Mouse (Mus musculus) lung, postnatal 0 days (tissue): Measurements from ENCODE around the gene A630089N07Rik. TPM values are rescaled to one million over a fixed set of nuclear protein-coding genes. Genes with fewer than 3 reads are reported as not detected.
"Not testable (repeated sequence)": the region's sequence is repeated elsewhere in the genome, so short reads cannot be mapped to it uniquely, and the experiment has no call there.

Experiments used
- ATAC-seq: fragments of 200-750 bp; cut with Nextera tagmentation; 2 replicates; pipeline ENCODE4 v1.8.0; 2017; ENCODE audit warnings: moderate library complexity
- DNase-seq: peaks from one replicate; pipeline ENCODE4 v3.0.0-alpha.2; 2016; ENCODE audit warnings: low spot score
- H3K27ac ChIP-seq: fragments of 300-500 bp; sonication (generic); 2 replicates; pipeline ENCODE4 v1.5.1; 2014; ENCODE audit warnings: antibody characterized with exemption, mild to moderate bottlenecking, low read length, mixed read lengths
- H3K27me3 ChIP-seq: fragments of 300-500 bp; sonication (generic); replicated peaks from 2 replicates; pipeline ENCODE4 v1.6.1; 2014; ENCODE audit warnings: low read length, mixed read lengths; ENCODE audit not compliant: insufficient read depth
- H3K36me3 ChIP-seq: fragments of 300-500 bp; sonication (generic); 2 replicates; pipeline ENCODE4 v1.6.1; 2014; ENCODE audit warnings: low read length, mixed read lengths; ENCODE audit not compliant: insufficient read depth
- H3K4me1 ChIP-seq: fragments of 300-500 bp; sonication (generic); 2 replicates; pipeline ENCODE4 v1.6.1; 2014; ENCODE audit warnings: antibody characterized with exemption, low read depth, low read length, mixed read lengths; ENCODE audit not compliant: insufficient read depth
- H3K4me2 ChIP-seq: fragments of 300-500 bp; sonication (generic); replicated peaks from 2 replicates; pipeline ENCODE4 v1.6.1; 2014; ENCODE audit warnings: low read depth, mild to moderate bottlenecking, low read length, moderate library complexity, mixed read lengths
- H3K4me3 ChIP-seq: fragments of 300-500 bp; sonication (generic); 2 replicates; pipeline ENCODE4 v1.5.1; 2014; ENCODE audit warnings: low read depth, low read length
- H3K9ac ChIP-seq: fragments of 300-500 bp; sonication (generic); replicated peaks from 2 replicates; pipeline ENCODE4 v1.6.1; 2014; ENCODE audit warnings: low read depth, mild to moderate bottlenecking
- H3K9me3 ChIP-seq: fragments of 300-500 bp; sonication (generic); 2 replicates; pipeline ENCODE4 v1.6.1; 2016; ENCODE audit warnings: low read length, mixed read lengths
- CTCF ChIP-seq: IDR thresholded peaks from 2 replicates; pipeline ENCODE4 v1.5.1; 2016; ENCODE audit warnings: antibody characterized with exemption, mild to moderate bottlenecking
- EP300 ChIP-seq: IDR thresholded peaks from 2 replicates; pipeline ENCODE4 v1.6.1; 2016; ENCODE audit warnings: antibody characterized with exemption, mild to moderate bottlenecking, control low read depth
- WGBS: fragments of 180-500 bp; shearing (Covaris S2); extraction: QIAGEN DNeasy Blood & Tissue Kit; methylation state at CpG from one replicate; pipeline ENCODE4 v1.1.7; 2014; 5-methylcytosine and 5-hydroxymethylcytosine counted together
- polyA plus RNA-seq: library from polyadenylated mRNA; unstranded; fragments of >200 nt; fragmentation: Nextera tagmentation; extraction: Ambion mirVana; gene quantifications from 2 replicates; pipeline ENCODE4 v1.2.1, GENCODE M21; 2015

A630089N07Rik gene
- polyA plus RNA-seq, 1 experiment from 2014 or later: 2.6 TPM

DNA sequence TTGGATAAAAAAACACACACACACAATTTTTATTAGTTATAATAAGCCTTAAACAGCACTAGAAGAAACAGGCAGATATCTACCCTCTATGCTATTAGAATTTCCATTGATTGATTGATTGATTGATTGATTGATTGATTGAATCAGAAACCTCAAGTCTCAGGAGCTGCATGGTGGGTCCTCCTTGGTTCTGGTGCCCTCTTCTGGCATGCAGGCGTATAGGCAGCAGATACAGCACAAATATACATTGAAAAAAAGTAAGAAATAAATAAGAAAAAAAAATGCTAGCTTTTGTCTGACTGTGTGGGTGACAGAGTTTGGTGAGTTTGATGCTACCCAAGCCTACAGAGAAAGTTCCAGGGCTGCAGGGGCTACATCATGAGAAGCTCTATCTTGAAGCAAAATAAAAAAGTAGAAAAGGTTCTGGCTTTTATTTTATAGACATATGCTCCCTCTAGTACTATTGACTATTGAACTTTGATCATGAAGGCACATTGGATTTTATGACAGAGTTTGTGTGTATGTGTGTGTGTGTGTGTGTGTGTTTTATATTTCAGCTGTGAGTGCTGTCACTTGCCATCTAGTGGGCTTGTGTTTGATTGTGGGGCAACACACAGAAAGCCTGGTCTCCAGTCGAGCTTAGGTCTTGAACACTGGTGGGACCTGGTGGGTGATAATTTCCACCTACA lies 59.4 kb downstream of the A630089N07Rik start:
- H3K4me2 ChIP-seq: no peak overlapping the region
- no peaks in the 10 kb centered on the region for H3K9me3 ChIP-seq
- WGBS: 79% methylated on average over 2 of the region's 2 CpGs
- H3K4me1 ChIP-seq: no peaks in the 10 kb centered on the region
- H3K36me3 ChIP-seq: no peaks in the 10 kb centered on the region
- TF ChIP-seq EP300 (no peak), CTCF (peak; percentile 57)
- H3K27ac ChIP-seq: no peak overlapping the region
- DNase-seq (peak; percentile 31), ATAC-seq (no peak)
- H3K4me3 ChIP-seq: no peak overlapping the region
- H3K27me3 ChIP-seq: no peaks in the 10 kb centered on the region
- H3K9ac ChIP-seq: no peak overlapping the region

DNA sequence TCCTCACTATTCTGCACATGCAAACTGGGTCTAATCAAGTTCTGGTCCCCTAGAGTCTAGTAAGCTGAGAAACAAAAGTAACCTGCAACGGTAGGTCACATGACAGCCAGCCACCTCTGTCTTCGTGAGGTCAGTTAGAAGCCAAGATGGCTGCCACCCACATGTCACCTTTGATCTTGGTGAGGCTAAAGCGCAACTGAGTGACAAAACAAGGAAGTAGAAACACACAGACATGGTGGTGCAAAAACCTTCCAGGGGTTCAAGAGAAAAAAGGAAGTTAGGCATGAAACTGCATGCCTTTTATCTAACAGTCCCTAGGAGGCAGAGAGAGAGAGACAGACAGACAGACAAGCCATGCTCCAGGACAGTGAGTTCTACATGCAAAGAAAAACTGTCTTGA lies 60.2 kb downstream of the A630089N07Rik start:
- no peak for ATAC-seq
- Histone ChIP-seq H3K9me3 (no peaks in the 10 kb centered on the region), H3K4me1 (no peaks in the 10 kb centered on the region), H3K9ac (no peak overlapping the region), H3K27ac (no peak overlapping the region), H3K4me2 (no peak overlapping the region), H3K36me3 (no peaks in the 10 kb centered on the region), H3K27me3 (no peaks in the 10 kb centered on the region), H3K4me3 (no peak overlapping the region)
- DNase-seq: no peak
- TF ChIP-seq CTCF (no peak), EP300 (no peak)
- 90% methylated on average over 3 of the region's 3 CpGs for WGBS

DNA sequence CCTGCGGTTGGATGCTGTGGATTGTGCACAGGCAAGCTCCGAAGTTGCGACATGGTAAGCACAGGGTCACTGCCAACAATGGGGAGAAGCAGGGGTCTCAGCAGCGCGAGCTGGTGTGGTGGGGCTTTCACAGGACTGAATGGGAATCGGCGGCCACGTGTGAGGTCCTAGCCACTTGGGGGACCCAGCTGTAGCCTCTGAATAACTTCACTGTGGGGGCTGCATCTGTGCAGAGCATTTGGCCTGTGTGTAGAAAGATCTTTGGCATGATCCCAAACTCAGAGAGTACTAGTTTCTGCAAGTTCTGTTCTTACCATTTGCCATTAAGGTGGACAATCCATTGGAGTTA lies 84.9 kb downstream of the A630089N07Rik start:
- H3K36me3 ChIP-seq, H3K4me1 ChIP-seq, ATAC-seq, H3K27me3 ChIP-seq, H3K9me3 ChIP-seq: not testable (repeated sequence)
- Histone ChIP-seq H3K4me3 (peak overlapping the region; percentile 52), H3K9ac (peak overlapping the region; percentile 43; the same call in 1 of the 2 replicates), H3K27ac (peak overlapping the region; percentile 85), H3K4me2 (peak overlapping the region; percentile 53)
- 0% methylated on average over 7 of the region's 8 CpGs for WGBS
- peak; percentile 6 for DNase-seq

DNA sequence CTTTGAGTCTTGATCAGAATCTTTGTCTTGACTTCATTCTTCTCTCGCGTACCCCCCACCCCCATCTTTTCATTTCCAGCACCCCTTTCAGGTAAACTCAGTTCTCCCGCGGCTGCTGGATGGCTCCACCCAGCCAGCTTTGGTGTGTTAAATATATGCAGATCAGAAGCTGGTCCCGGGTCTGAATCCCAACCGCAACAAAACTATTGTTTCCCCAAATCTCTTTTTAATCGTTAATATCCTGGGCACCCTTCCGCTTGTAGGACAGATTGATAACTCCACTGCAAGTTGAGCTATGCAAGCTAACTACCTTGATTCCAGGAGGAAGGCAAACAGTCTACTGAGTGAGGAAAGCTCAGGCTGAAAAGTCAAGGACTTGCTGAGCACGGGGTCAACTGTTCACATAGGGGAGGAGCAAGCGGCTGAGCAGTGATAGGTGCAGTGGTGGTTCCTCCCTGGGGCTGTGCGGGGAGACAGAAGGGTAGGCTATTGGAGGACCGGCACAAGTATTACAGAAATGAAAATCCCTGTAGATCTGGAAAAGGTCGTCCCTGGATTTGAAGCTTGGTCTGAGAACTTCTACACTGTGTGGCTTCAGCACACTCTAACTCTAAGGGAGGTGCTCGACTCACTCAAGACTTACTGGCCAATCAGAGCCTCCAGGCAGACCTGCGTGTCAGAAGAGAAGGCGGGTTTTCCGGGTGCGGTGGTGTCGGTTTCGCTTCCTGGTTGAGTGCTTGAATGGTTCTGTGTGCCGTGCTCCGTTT lies 85.5 kb downstream of the A630089N07Rik start, which contains the start of gene B230307C23Rik:
TSS of gene B230307C23Rik (plus strand) at position 700 of the 767 bp plus-strand sequence.
- 2% methylated on average over 22 of the region's 22 CpGs for WGBS
- no peak for TF ChIP-seq CTCF
- TF ChIP-seq EP300: no peak
- H3K4me1 ChIP-seq: peaks cover 5% of the 10 kb centered on the region; the same call in 1 of the 2 replicates

DNA sequence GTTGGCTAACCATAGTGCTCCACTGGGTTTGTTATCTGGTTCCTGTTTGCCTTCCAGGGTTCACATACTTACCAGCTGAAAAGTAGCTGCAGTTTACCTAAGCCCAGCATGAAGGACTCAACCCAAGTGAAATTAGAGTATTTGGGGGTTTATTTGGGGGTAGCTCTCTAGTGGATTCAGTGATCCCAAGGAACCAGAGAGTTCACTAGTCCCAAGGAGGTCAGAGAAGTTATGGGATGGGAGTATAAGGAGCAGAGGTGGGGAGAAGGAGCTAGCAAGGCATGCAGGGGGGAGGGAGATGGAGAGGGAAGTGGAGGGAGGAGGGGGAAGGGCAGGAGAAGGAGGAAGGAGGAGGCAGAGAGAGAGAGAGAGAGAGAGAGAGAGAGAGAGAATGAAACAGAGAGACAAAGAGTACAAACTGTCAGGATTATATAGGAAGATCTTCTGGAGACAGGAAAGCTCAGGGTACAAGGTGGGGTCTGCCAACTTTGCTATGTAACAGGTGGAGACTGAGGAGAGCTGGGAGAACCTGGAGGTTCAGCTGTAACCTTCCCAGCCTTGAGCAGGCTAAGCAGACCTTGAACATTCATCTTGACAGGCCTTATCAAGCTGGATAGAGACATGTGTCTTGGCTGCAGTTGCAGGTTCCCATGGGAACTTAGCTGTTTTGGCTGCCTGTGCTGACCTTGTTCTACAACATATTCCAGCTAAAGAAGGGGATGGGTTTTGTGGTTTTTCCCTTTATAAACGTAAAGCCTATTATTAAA lies 86.2 kb downstream of the A630089N07Rik start:
- WGBS: 5% methylated on average over 1 of the region's 1 CpGs

More for the DNA sequence above, 85.5 kb downstream of the A630089N07Rik start, which contains the start of gene B230307C23Rik:
- no peaks in the 10 kb centered on the region for H3K9me3 ChIP-seq
- no peaks in the 10 kb centered on the region for H3K27me3 ChIP-seq
- H3K9ac ChIP-seq: peak within 1 kb of the TSS; percentile 43; the same call in 1 of the 2 replicates
- H3K36me3 ChIP-seq: no peaks in the 10 kb centered on the region
- peak within 1 kb of the TSS; percentile 85 for H3K27ac ChIP-seq
- DNase-seq: peak; percentile 96
- peak within 1 kb of the TSS; percentile 53 for H3K4me2 ChIP-seq
- peak within 1 kb of the TSS; percentile 52 for H3K4me3 ChIP-seq
- peak; percentile 98 for ATAC-seq

DNA sequence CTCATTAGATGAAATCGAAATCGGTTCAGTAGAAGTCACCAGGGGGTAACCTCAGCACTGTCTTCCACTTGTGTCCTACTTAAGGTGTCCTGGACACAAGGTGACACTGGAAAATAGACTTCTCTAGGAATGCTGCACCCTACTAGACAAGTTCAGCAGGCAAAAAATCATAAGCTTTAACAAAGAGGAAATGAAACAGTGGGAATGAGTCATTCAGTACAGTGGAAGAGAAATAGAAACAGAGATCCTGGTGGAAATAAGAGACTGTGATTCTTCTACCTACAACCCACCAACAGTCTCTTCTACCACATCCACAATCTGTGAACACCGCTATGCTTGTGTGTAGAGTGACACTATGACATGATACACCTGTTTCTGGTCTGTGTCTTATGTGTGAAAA lies 89.8 kb downstream of the A630089N07Rik start:
- not testable (repeated sequence) for H3K27ac ChIP-seq, H3K4me1 ChIP-seq, DNase-seq, H3K4me2 ChIP-seq, H3K4me3 ChIP-seq, H3K36me3 ChIP-seq, H3K27me3 ChIP-seq, ATAC-seq, H3K9me3 ChIP-seq, H3K9ac ChIP-seq
- WGBS: 74% methylated on average over 3 of the region's 3 CpGs

More for the DNA sequence above, 86.2 kb downstream of the A630089N07Rik start:
- DNase-seq (peak; percentile 39), ATAC-seq (0 out of 2 replicates have a peak, but pooled peaks have one; percentile 16)
- H3K4me1 ChIP-seq: peaks cover 5% of the 10 kb centered on the region; the same call in 1 of the 2 replicates
- peak overlapping the region; percentile 53 for H3K4me2 ChIP-seq
- TF ChIP-seq CTCF (no peak), EP300 (no peak)
- H3K27me3 ChIP-seq: no peaks in the 10 kb centered on the region
- peak overlapping the region; percentile 85 for H3K27ac ChIP-seq
- no peaks in the 10 kb centered on the region for H3K36me3 ChIP-seq
- 0 out of 2 replicates have a peak overlapping the region, but pooled peaks have one; percentile 38 for H3K9ac ChIP-seq
- no peaks in the 10 kb centered on the region for H3K9me3 ChIP-seq
- peak overlapping the region; percentile 52 for H3K4me3 ChIP-seq
